9 mouse cellular contexts compared by ENCODE assay signal in the genomic region with DNA sequence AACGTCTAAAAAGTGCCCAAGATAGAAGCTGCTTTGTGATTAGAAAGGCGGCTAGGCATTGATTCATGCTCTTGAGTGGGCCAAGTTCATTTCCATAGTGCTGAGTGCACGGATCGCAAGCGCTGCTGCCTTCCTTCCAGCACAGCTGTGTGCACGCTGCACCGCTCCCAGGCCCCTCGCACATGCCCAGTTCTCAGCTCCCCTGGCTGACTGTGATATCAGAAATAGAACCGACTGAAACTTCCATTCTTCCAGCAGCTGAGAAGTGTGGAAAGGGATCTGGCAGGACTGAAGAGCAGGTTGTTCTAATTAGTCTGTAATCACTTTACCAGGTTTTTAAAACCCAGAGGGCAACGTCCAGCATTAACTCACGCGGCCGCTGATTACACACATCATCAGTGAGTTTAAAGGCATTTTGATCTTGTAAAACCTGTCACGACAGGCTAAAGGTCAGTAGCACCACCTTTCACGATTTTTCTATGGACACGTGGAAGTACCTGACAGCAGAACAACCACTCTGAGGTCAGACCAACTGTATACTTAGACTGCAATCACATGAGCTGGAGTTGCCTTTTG.
DNase-seq lines count a peak whose midpoint lies in the region; ATAC-seq and TF ChIP-seq lines count a peak whose summit lies in the region.
"Had no signal": no experiment of that assay in that cellular context is flagged by ENCODE, and none has a peak within 500 bp of the region (broad histone marks: within the 10 kb centered on the region; RNA-seq: fewer than 3 reads in every experiment).

No protein-coding gene starts in this region.

- peak; percentile 38 for DNase-seq in MN1 (ENCODE audit: low spot score)
- peak; percentile 53 for DNase-seq in embryo, embryonic 10.5 days (ENCODE audit: low spot score)
- peak; percentile 65 to 79 for DNase-seq in heart, adult 2 months
- peak; percentile 78 for DNase-seq in kidney, adult 2 months
- DNase-seq in urinary bladder, adult 2 months (ENCODE audit: low spot score), result no peak

- 37% methylated on average over 16 of the region's 16 CpGs for WGBS in heart, adult 2 months
- WGBS in kidney, adult 2 months, result 35% methylated on average over 16 of the region's 16 CpGs
- WGBS in limb, embryonic 12.5 days, result 14% methylated on average over 16 of the region's 16 CpGs
- 38% methylated on average over 16 of the region's 16 CpGs for WGBS in stomach, embryonic 16.5 days

- H3K27me3 ChIP-seq in heart, adult 2 months (ENCODE audit: control insufficient read depth, insufficient read depth, low read length), result no peaks in the 10 kb centered on the region
- H3K27me3 ChIP-seq in kidney, adult 2 months (replicated peaks; ENCODE audit: control insufficient read depth, insufficient read depth, low read length), result no peaks in the 10 kb centered on the region
- peaks cover 7% of the 10 kb centered on the region; the same call in 1 of the 2 replicates for H3K27me3 ChIP-seq in limb, embryonic 12.5 days
- H3K27me3 ChIP-seq in stomach, embryonic 16.5 days (ENCODE audit: control insufficient read depth, insufficient read depth, low read length), result no peaks in the 10 kb centered on the region

- no peak; the same call in 1 of the 2 replicates for ATAC-seq in limb, embryonic 12.5 days (ENCODE audit: insufficient number of reproducible peaks, insufficient read depth, low FRiP score, low TSS enrichment, low read depth)
- peak; percentile 77 for ATAC-seq in stomach, embryonic 16.5 days (ENCODE audit: insufficient read depth, low FRiP score)
- no peak for ATAC-seq in erythroid progenitor cell, adult 5-6 weeks (replicated peaks; ENCODE audit: low FRiP score, poor library complexity, severe bottlenecking)

- H3K9ac ChIP-seq in heart, adult 2 months (ENCODE audit: low read depth, low read length), result 0 out of 2 replicates have a peak overlapping the region, but pooled peaks have one; percentile 12
- H3K9ac ChIP-seq in limb, embryonic 12.5 days (replicated peaks), result no peak overlapping the region
- H3K9ac ChIP-seq in stomach, embryonic 16.5 days (ENCODE audit: low read length), result peak overlapping the region; percentile 28; the same call in 1 of the 2 replicates

- no peak overlapping the region for H3K4me3 ChIP-seq in heart, adult 2 months
- H3K4me3 ChIP-seq in kidney, adult 2 months (ENCODE audit: insufficient read depth, low read depth, low read length), result no peak overlapping the region
- H3K4me3 ChIP-seq in limb, embryonic 12.5 days (replicated peaks), result no peak overlapping the region
- H3K4me3 ChIP-seq in stomach, embryonic 16.5 days (replicated peaks; ENCODE audit: low read length), result no peak overlapping the region
- H3K4me3 ChIP-seq: layer of hippocampus, adult 2 months had no signal

- H3K4me2 ChIP-seq in limb, embryonic 12.5 days, result peak overlapping the region; percentile 31
- peak overlapping the region; percentile 10; the same call in 1 of the 2 replicates for H3K4me2 ChIP-seq in stomach, embryonic 16.5 days (ENCODE audit: low read depth, low read length)

- no peak for TF ChIP-seq CTCF in heart, adult 2 months (IDR thresholded peaks at IDR 0.05)
- no peak for TF ChIP-seq CTCF in kidney, adult 2 months (conservative IDR thresholded peaks at IDR 0.05; ENCODE audit: insufficient read depth, insufficient read length, low read depth, low read length)

- intact Hi-C loops in heart, adult 2 months (cut with DNase I), result loop anchor here (2.0 to 5.0 kb wide), 4 partner anchors 45 to 99 kb away; a partner anchor contains a TSS

- H3K36me3 ChIP-seq in heart, adult 2 months (ENCODE audit: control insufficient read depth, insufficient read depth, low read length), result no peaks in the 10 kb centered on the region; the same call in 1 of the 2 replicates
- no peaks in the 10 kb centered on the region for H3K36me3 ChIP-seq in kidney, adult 2 months (ENCODE audit: control insufficient read depth, insufficient read depth, low read length)
- no peaks in the 10 kb centered on the region for H3K36me3 ChIP-seq in limb, embryonic 12.5 days
- no peaks in the 10 kb centered on the region for H3K36me3 ChIP-seq in stomach, embryonic 16.5 days (ENCODE audit: control insufficient read depth, insufficient read depth, low read length)

- no peaks in the 10 kb centered on the region for H3K9me3 ChIP-seq in limb, embryonic 12.5 days
- H3K9me3 ChIP-seq in stomach, embryonic 16.5 days (replicated peaks; ENCODE audit: control insufficient read depth, low read length), result no peaks in the 10 kb centered on the region

- no peaks in the 10 kb centered on the region for H3K79me2 ChIP-seq in heart, adult 2 months (replicated peaks; ENCODE audit: control insufficient read depth, insufficient read depth, low read length)

- H3K27ac ChIP-seq in heart, adult 2 months, result peak overlapping the region; percentile 67
- H3K27ac ChIP-seq in kidney, adult 2 months (ENCODE audit: insufficient read depth, low read depth, low read length), result peak overlapping the region; percentile 29
- H3K27ac ChIP-seq in limb, embryonic 12.5 days, result peak overlapping the region; percentile 56; the same call in 1 of the 2 replicates
- peak overlapping the region; percentile 49 for H3K27ac ChIP-seq in stomach, embryonic 16.5 days (ENCODE audit: low read length)

- peak; percentile 47; the same call in 1 of the 2 replicates for TF ChIP-seq POLR2A in heart, adult 2 months (IDR thresholded peaks at IDR 0.05; ENCODE audit: insufficient read depth, low read depth, low read length)
- TF ChIP-seq POLR2A in kidney, adult 2 months (IDR thresholded peaks at IDR 0.05; ENCODE audit: low read depth, low read length), result no peak

- peak; percentile 44; the same call in 1 of the 2 replicates for TF ChIP-seq EP300 in heart, adult 2 months (IDR thresholded peaks at IDR 0.05; ENCODE audit: insufficient read depth, low read depth, low read length)

- H3K4me1 ChIP-seq in heart, adult 2 months (ENCODE audit: control insufficient read depth, insufficient read depth, low read length), result peaks cover 17% of the 10 kb centered on the region
- peaks cover 52% of the 10 kb centered on the region for H3K4me1 ChIP-seq in kidney, adult 2 months (ENCODE audit: control insufficient read depth, insufficient read depth, low read length)
- H3K4me1 ChIP-seq in limb, embryonic 12.5 days (replicated peaks), result peaks cover 32% of the 10 kb centered on the region
- peaks cover 23% of the 10 kb centered on the region for H3K4me1 ChIP-seq in stomach, embryonic 16.5 days (ENCODE audit: control insufficient read depth, insufficient read depth, low read length)
